Mouse (Mus musculus) stomach, postnatal 0 days (tissue): ENCODE results near the gene Map4k3.

Experiments
- CTCF ChIP-seq: IDR thresholded peaks from 2 replicates; pipeline ENCODE4 v1.5.1; 2016; ENCODE audit warnings: antibody characterized with exemption, low read depth, mild to moderate bottlenecking, moderate library complexity
- EP300 ChIP-seq: optimal IDR thresholded peaks from 2 replicates; pipeline ENCODE3; 2016; ENCODE audit warnings: antibody characterized with exemption

- TF ChIP-seq CTCF (no peak), EP300 (no peak)
Observed at GRCm38 (mm10) chr17:80693707-80694106, 34.6 kb downstream of the Map4k3 start.
